Mouse (Mus musculus) T-helper 1 cell (primary cell): ENCODE data around the gene Plscr1.

Experiments
- in situ Hi-C: fragments of 300-600 bp; cut with MboI, MseI; formaldehyde crosslinking; loops from one replicate; pipeline ENCODE4 v1.15.1; 2025; ENCODE audit warnings: high pct_unique_total_duplicates

Gene Plscr1

GRCm38 (mm10) chr9:92249447-92249852, at the start of gene Plscr1:
TSS of gene Plscr1 (plus strand) at chr9:92249750.
- in situ Hi-C loops: no loop called here

DNA sequence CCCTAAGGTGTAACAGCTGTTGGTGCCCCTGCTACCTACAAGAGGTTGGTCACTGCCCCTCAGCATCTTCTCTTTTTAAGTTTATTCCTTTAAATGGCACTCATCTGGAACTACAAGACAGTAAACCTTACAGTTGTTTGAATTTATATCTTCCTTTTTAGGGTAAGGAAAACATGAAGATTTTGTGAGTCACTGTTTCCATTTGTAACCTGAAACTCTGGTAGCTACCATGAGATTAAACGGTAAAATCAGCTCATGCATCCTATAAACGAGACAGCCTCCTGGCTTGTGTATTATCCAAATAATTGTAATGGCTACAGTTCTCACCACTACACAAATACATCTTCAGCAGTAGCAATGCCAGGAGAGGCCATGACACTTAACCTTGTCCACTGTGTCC, 45.2 kb upstream of the Plscr1 start:
- in situ Hi-C loops: no loop called here

GRCm38 (mm10) chr9:92207307-92207706, 42.2 kb upstream of the Plscr1 start:
- in situ Hi-C loops: loop anchor here (5.0 kb wide), 1 partner anchor 180 kb away; no protein-coding TSS in a partner anchor

DNA sequence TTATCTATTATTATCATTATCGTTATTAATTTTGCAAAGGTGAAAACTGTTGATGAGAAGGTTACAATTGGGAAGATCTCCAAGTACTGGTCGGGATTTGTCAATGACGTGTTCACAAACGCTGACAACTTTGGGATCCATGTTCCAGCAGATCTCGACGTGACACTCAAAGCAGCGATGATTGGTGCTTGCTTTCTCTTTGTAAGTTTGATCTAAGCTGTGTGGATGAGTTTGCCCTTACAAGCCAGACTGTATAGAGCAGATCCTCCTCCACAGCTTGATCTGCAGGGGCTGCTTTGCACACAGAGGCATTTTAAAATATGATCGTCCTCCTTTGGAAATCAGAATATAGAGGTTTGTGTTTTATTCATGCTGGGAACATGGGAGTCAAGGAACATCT, 41.8 kb upstream of the Plscr1 start:
- in situ Hi-C loops: loop anchor here (5.0 kb wide), 1 partner anchor 180 kb away; no protein-coding TSS in a partner anchor

DNA sequence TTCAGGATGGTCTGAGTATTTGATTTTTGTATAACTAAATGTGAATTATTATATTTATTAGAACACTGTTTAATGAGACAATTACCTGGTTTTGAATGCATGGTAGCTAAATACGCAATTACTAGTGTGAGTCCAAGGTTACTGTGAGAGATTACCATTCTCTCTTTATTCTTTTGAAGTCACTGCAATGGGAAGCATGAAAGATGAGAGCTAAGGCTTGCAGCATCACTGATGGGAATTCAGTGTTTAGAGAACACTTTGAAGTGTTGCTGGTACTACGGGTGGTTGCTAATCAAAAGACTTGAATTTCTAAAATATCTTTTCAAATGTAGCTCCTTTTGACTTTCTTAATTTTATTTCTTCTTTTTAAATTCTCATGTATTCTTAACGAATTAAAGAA, 39.7 kb upstream of the Plscr1 start:
- in situ Hi-C loops: loop anchor here (5.0 kb wide), 2 partner anchors 177 to 402 kb away; no protein-coding TSS in a partner anchor

GRCm38 (mm10) chr9:92210386-92210967, 39.1 kb upstream of the Plscr1 start:
- in situ Hi-C loops: loop anchor here (5.0 kb wide), 1 partner anchor 402 kb away; no protein-coding TSS in a partner anchor

GRCm38 (mm10) chr9:92211048-92211447, 38.5 kb upstream of the Plscr1 start:
- in situ Hi-C loops: loop anchor here (5.0 kb wide), 1 partner anchor 401 kb away; no protein-coding TSS in a partner anchor

DNA sequence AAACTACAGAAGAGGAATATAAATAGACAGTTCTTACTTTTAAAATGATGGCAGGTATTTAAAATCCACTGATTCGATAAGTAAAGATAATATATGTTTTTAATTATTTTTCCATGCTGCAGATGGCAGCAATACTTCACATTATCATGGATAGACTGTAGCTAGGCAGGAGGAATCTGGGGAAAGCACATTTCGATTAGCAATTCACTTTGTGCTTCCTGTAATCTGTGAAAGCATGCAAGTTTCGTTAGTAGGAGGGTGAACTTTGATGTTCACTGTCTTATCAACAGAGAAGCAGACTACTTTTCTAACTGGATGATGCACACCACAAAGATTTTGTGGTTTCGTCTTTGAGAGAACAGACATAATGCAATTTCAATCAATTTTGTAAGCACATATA, 32.1 kb upstream of the Plscr1 start:
- in situ Hi-C loops: no loop called here

DNA sequence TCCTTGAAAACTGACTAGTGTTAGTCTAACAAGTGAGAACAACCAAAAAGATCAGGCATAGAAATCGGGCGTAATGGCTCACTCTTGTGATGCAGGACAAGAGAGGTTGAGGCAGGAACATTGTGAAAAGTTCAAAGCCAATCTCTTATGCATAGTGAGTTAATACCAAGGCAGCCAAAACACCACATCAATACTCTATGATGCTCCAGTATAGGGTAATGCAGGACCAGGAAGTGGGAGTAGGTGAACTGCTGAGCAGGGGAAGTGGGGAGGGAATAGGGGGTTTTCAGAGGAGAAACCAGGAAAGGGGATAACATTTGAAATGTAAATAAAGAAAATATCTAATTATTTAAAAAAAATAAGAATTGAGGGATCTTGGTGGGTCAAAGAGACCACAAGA, 31.7 kb upstream of the Plscr1 start:
- in situ Hi-C loops: no loop called here

GRCm38 (mm10) chr9:92220151-92220550, 29.4 kb upstream of the Plscr1 start:
- in situ Hi-C loops: loop anchor here (10.0 kb wide), 1 partner anchor 245 kb away; no protein-coding TSS in a partner anchor

- in situ Hi-C loops: loop anchor here (10.0 kb wide), 1 partner anchor 243 kb away; no protein-coding TSS in a partner anchor
Measured at GRCm38 (mm10) chr9:92221480-92221879, 28.1 kb upstream of the Plscr1 start.

DNA sequence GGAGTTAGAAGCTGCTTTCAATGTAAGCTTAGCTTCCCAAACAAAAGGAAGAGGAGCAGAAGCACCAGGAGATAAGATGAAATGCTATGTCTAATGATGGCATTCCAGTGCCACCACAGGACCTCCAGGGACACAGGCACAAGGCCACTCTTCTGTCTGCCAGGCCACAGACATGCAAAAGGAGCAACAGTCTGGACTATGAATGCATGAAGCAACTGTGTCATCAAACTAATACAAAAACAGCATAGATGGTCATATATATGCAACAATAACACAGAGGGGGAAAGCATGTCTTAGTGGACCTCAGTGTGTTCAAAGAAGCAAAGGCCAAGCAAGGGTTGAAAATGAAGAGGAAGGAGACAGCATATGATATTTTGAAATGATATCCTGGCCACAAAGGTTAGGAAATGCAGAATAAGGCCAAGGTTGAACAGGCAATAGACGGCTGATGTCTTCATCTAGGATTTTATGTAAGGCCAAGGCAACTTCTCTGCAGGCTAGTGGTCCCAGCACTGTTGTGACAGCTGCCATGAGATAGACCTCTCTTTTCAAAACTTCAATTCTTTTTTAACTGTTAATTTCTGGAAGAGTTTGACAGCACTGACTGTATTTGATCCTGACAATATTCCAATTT, 24.8 kb upstream of the Plscr1 start:
- in situ Hi-C loops: loop anchor here (10.0 kb wide), 1 partner anchor 240 kb away; no protein-coding TSS in a partner anchor

GRCm38 (mm10) chr9:92226127-92226655, 23.4 kb upstream of the Plscr1 start:
- in situ Hi-C loops: loop anchor here (10.0 kb wide), 1 partner anchor 239 kb away; no protein-coding TSS in a partner anchor

DNA sequence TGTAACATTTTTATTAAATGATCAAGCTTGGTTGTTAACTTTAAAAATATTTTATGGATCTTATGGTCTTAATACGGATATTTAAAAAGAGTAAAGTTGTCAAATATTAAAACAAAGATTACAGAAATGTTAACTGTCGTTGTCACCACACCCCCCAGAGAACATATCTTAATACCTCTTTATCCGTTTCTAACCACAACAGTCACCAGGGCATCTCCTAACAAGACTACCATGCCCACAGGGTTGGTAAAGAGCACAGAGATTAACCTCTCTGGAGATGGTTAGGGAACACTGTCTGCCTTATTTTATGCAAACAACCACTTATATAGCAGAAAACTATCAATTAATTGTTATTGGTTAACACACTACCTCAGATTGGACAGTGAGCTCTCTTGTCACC, 22.8 kb upstream of the Plscr1 start:
- in situ Hi-C loops: loop anchor here (10.0 kb wide), 1 partner anchor 238 kb away; no protein-coding TSS in a partner anchor

DNA sequence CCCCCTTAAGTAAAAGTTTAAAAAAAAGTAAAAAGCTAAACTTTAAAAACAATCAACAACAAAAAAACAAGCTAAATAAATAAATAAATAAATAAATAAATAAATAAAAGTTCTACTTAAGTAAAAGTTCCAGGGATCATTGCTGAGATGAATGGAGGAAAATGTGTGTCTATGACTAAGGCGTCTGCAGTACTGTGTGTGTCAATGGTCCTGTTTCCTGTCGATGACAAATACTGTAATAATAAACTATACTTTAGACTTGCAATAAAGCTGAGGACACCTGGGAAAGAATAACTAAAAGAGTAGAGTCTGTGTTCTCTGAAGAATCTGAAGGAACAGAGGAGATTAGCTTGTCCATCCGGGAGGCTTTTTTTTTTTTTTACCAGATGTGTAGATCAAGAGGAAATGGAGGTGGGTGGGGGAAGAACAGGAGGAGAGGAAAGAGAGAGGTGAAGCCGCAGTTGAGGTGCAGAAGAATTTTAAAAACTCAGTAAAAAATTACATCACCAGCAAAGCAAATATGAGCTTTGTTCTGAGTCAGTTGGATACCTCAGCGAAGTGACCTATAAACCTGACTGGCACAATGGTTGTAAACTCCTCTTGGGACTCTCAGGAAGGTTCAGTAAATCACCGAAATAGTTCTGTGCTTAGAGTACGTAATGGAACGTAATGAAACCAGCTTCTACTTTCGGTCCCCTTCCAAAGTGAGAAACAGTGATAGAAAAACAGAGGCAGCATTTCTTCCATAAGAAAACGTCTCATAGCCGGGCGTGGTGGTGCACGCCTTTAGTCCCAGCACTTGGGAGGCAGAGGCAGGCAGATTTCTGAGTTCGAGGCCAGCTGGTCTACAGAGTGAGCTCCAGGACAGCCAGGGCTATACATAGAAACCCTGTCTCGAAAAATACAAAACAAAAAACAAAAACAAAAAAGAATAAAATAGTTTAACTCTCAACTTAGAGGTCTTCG, 20.4 kb upstream of the Plscr1 start:
- in situ Hi-C loops: loop anchor here (10.0 kb wide), 1 partner anchor 236 kb away; no protein-coding TSS in a partner anchor

- in situ Hi-C loops: loop anchor here (10.0 kb wide), 1 partner anchor 235 kb away; no protein-coding TSS in a partner anchor
Measured at GRCm38 (mm10) chr9:92229833-92230205, 19.7 kb upstream of the Plscr1 start.

DNA sequence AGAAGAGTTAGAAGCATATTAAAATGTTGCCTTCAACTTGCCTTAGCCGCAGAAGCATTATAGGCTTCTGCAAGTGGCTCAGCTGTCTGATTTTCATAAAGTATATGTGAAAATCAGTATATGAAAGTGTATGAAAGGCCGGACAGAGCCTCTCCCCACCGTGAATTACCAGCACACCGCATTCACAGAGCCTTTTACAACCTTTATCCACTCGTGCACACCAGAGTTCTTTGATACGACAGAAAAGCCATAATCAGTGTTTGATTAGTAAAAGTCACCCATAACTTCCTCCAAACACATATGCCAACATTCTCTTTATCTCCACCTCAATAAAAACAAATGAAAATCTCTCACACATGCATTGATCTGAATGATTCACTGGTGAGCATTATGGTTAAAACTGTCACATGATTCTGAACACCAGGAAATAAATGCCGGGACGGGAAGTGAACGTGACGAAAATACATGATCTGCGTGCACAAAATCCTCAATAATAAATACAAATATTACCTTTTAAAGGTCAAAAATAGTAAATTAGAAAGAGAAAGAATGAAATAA, 14.6 kb upstream of the Plscr1 start:
- in situ Hi-C loops: no loop called here

- in situ Hi-C loops: no loop called here
Measured at GRCm38 (mm10) chr9:92248773-92249446, 640 bp upstream of the Plscr1 start.

DNA sequence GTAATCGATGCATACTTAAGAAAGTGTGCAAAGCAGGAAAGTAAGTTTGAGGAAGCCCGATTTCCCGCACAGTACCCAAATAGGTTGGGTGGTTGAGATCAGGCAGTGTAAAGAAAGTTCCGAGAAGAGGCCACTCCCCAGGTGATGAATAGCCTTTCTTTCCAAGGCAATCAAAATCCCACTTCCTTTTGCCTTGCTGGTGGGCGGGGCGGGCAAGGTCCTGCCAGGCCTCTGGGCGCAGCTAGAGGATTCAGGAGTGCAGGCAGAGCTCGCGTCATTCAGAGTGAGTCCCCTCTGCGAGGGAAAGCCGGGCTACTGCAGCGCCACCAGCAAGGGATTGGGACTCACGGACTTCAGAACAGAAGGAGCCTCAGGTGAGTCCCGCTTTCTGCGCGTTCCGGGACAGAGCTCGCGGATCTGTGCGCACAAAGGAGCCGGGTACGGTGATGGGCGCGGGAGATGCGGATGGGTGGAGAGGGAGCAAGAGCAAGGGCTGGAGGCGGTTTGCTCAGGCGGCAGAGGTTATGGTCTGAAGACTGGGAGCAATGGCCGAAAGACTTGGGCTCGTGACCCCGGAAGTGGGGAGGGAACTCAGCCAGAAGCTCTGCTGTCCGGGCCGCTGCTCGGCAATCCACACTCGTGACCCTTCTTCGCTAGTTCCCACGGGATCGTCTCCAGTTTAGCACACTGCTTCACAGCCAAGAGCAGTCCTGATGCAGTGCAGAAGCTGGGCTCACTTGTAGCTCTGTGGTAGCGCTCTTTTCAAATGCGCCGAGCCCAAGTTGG, 630 bp downstream of the Plscr1 start:
- in situ Hi-C loops: no loop called here

DNA sequence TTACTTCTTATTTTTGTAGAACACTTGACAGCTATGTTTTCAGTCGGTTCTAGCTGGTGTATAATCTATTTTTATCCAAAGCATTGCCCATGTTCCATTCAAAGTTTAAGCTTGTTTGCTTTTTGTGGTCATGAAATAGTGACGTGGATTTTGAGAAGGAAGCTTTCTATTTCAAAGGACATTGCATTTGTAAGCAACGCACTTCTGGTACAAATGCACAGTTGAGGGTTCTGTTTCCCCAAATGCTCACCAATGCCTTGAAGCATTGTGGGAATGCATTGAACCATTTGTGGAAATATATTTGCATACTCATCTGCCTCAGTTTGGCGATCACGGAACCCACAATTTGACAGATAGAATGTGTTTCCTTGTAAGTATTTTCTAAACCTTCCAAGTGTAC, 3.2 kb downstream of the Plscr1 start:
- in situ Hi-C loops: no loop called here
